Mouse (Mus musculus): ENCODE measurements around the gene Rnf130.

DNA sequence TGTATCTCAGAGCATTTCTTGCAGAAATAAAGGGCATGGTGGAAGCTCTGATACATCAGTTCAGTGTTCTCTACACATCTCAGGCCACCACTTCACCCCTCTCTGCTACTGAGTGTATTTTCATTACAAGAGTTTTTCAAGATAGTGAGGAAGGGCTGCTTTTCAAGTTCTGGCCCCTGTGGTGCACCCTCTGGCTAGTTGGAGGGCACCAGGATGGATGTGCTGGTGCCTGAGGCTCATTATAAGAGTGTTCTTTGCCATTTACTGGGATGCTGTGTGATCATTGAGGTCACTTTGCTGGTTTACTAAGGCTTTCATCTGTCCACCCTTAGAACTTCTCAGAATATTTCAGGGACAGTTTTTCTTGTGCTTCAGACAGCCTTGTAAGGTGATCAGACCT, 66.5 kb downstream of the Rnf130 start:
- TF ChIP-seq TAL1 (IDR thresholded peaks at IDR 0.05; ENCODE audit: low read length) (no peak), GATA1 (IDR thresholded peaks at IDR 0.05; ENCODE audit: low read length) (no peak)
